Mouse (Mus musculus): ENCODE measurements at regions not wholly inside any gene's neighbourhood (a gene's known extent, or its start where the extent isn't known, plus 50 kb on each side); places are given as distances from the start of the nearest gene placed in this dataset.

- 40% methylated on average over 5 of the region's 5 CpGs for WGBS
- Histone ChIP-seq H3K9me3 (no peaks in the 10 kb centered on the region), H3K27me3 (no peaks in the 10 kb centered on the region; the same call in 1 of the 2 replicates), H3K4me2 (no peak overlapping the region), H3K4me3 (no peak overlapping the region), H3K9ac (no peak overlapping the region), H3K4me1 (replicated peaks) (peaks cover 37% of the 10 kb centered on the region), H3K36me3 (no peaks in the 10 kb centered on the region), H3K27ac (replicated peaks) (no peak overlapping the region)
- ATAC-seq (ENCODE audit: low read depth), result no peak
Observed at GRCm38 (mm10) chr17:87202958-87203720, 62.6 kb downstream of the Mcfd2 start.

GRCm38 (mm10) chr17:87202490-87202889, 63.2 kb downstream of the Mcfd2 start:
- H3K9me3 ChIP-seq, result no peaks in the 10 kb centered on the region
- H3K27me3 ChIP-seq, result no peaks in the 10 kb centered on the region; the same call in 1 of the 2 replicates
- H3K4me3 ChIP-seq, result no peak overlapping the region
- no peak overlapping the region for H3K4me2 ChIP-seq
- 0 out of 2 replicates have a peak overlapping the region, but pooled peaks have one; percentile 43 for H3K9ac ChIP-seq
- peaks cover 37% of the 10 kb centered on the region for H3K4me1 ChIP-seq (replicated peaks)
- ATAC-seq (ENCODE audit: low read depth), result no peak
- WGBS, result 39% methylated on average over 6 of the region's 6 CpGs
- H3K27ac ChIP-seq (replicated peaks), result peak overlapping the region; percentile 64; the same call in 1 of the 2 replicates
- H3K36me3 ChIP-seq, result no peaks in the 10 kb centered on the region

GRCm38 (mm10) chr17:87200721-87201242, 65.0 kb downstream of the Mcfd2 start:
- H3K27me3 ChIP-seq, result no peaks in the 10 kb centered on the region; the same call in 1 of the 2 replicates
- H3K4me2 ChIP-seq, result no peak overlapping the region
- peak overlapping the region; percentile 74 for H3K27ac ChIP-seq (replicated peaks)
- no peaks in the 10 kb centered on the region for H3K36me3 ChIP-seq
- ATAC-seq (ENCODE audit: low read depth), result 0 out of 2 replicates have a peak, but pooled peaks have one; percentile 54
- 68% methylated on average over 3 of the region's 3 CpGs for WGBS
- H3K4me3 ChIP-seq, result no peak overlapping the region
- H3K4me1 ChIP-seq (replicated peaks), result peaks cover 37% of the 10 kb centered on the region
- no peak overlapping the region for H3K9ac ChIP-seq
- H3K9me3 ChIP-seq, result no peaks in the 10 kb centered on the region

GRCm38 (mm10) chr17:87200134-87200533, 65.6 kb downstream of the Mcfd2 start:
- no peak overlapping the region for H3K4me3 ChIP-seq
- WGBS, result 91% methylated on average over 2 of the region's 2 CpGs
- peaks cover 37% of the 10 kb centered on the region for H3K4me1 ChIP-seq (replicated peaks)
- no peak for ATAC-seq (ENCODE audit: low read depth)
- no peaks in the 10 kb centered on the region for H3K9me3 ChIP-seq
- H3K27me3 ChIP-seq, result no peaks in the 10 kb centered on the region; the same call in 1 of the 2 replicates
- no peaks in the 10 kb centered on the region for H3K36me3 ChIP-seq
- no peak overlapping the region for H3K9ac ChIP-seq
- no peak overlapping the region for H3K4me2 ChIP-seq
- H3K27ac ChIP-seq (replicated peaks), result peak overlapping the region; percentile 74; the same call in 1 of the 2 replicates

- Histone ChIP-seq H3K27ac (replicated peaks) (no peak overlapping the region), H3K4me3 (no peak overlapping the region), H3K9ac (no peak overlapping the region), H3K4me2 (no peak overlapping the region), H3K4me1 (replicated peaks) (peaks cover 37% of the 10 kb centered on the region), H3K36me3 (no peaks in the 10 kb centered on the region), H3K9me3 (no peaks in the 10 kb centered on the region), H3K27me3 (no peaks in the 10 kb centered on the region; the same call in 1 of the 2 replicates)
- no peak for ATAC-seq (ENCODE audit: low read depth)
- 79% methylated on average over 3 of the region's 3 CpGs for WGBS
Observed at GRCm38 (mm10) chr17:87199134-87199533, 66.6 kb downstream of the Mcfd2 start.

- no peak for ATAC-seq (ENCODE audit: low read depth)
- no peaks in the 10 kb centered on the region for H3K9me3 ChIP-seq
- H3K27ac ChIP-seq (replicated peaks), result no peak overlapping the region
- no peak overlapping the region for H3K9ac ChIP-seq
- peaks cover 23% of the 10 kb centered on the region for H3K4me1 ChIP-seq (replicated peaks)
- H3K4me2 ChIP-seq, result no peak overlapping the region
- no peaks in the 10 kb centered on the region; the same call in 1 of the 2 replicates for H3K27me3 ChIP-seq
- H3K36me3 ChIP-seq, result no peaks in the 10 kb centered on the region
- WGBS, result 98% methylated on average over 4 of the region's 4 CpGs
- no peak overlapping the region for H3K4me3 ChIP-seq
Observed at GRCm38 (mm10) chr17:87197434-87197833, 68.3 kb downstream of the Mcfd2 start.

GRCm38 (mm10) chr17:87194639-87195038, 71.1 kb downstream of the Mcfd2 start:
- Histone ChIP-seq H3K27me3 (no peaks in the 10 kb centered on the region; the same call in 1 of the 2 replicates), H3K4me1 (replicated peaks) (peaks cover 8% of the 10 kb centered on the region; the same call in 1 of the 2 replicates), H3K9me3 (no peaks in the 10 kb centered on the region), H3K4me3 (no peak overlapping the region), H3K27ac (replicated peaks) (no peak overlapping the region), H3K9ac (no peak overlapping the region), H3K4me2 (no peak overlapping the region), H3K36me3 (no peaks in the 10 kb centered on the region)
- no peak for ATAC-seq (ENCODE audit: low read depth)
- WGBS, result 70% methylated on average over 11 of the region's 11 CpGs

GRCm38 (mm10) chr17:87193482-87193881, 72.3 kb downstream of the Mcfd2 start:
- WGBS, result 12% methylated on average over 7 of the region's 7 CpGs
- no peaks in the 10 kb centered on the region for H3K9me3 ChIP-seq

GRCm38 (mm10) chr17:87189670-87190069, 76.1 kb downstream of the Mcfd2 start:
- H3K4me1 ChIP-seq (replicated peaks), result peaks cover 18% of the 10 kb centered on the region; the same call in 1 of the 2 replicates
- ATAC-seq (ENCODE audit: low read depth), result no peak
- H3K9ac ChIP-seq, result no peak overlapping the region
- no peaks in the 10 kb centered on the region for H3K36me3 ChIP-seq
- H3K9me3 ChIP-seq, result no peaks in the 10 kb centered on the region
- H3K4me2 ChIP-seq, result no peak overlapping the region
- no peaks in the 10 kb centered on the region for H3K27me3 ChIP-seq
- H3K4me3 ChIP-seq, result no peak overlapping the region
- 0 out of 2 replicates have a peak overlapping the region, but pooled peaks have one; percentile 4 for H3K27ac ChIP-seq (replicated peaks)
- 65% methylated on average over 3 of the region's 3 CpGs for WGBS

More at GRCm38 (mm10) chr17:87193482-87193881, 72.3 kb downstream of the Mcfd2 start:
- Histone ChIP-seq H3K27me3 (no peaks in the 10 kb centered on the region; the same call in 1 of the 2 replicates), H3K9ac (no peak overlapping the region), H3K27ac (replicated peaks) (no peak overlapping the region), H3K36me3 (no peaks in the 10 kb centered on the region), H3K4me1 (replicated peaks) (peaks cover 3% of the 10 kb centered on the region; the same call in 1 of the 2 replicates), H3K4me2 (no peak overlapping the region), H3K4me3 (no peak overlapping the region)
- no peak for ATAC-seq (ENCODE audit: low read depth)

Data from neural tube, embryonic 13.5 days (tissue).